Mouse (Mus musculus): ENCODE results near the gene Atp4a.
"Not testable (repeated sequence)": the region's sequence is repeated elsewhere in the genome, so short reads cannot be mapped to it uniquely, and the experiment has no call there.

The Atp4a gene

GRCm38 (mm10) chr7:30729396-30730063, 17.5 kb downstream of the Atp4a start, which contains the start of gene Tmem147:
Tmem147 (minus strand) TSS chr7:30729540.
- in situ Hi-C loops (cut with MboI; ENCODE audit: unreplicated experiment in 2 of 2) = no loop called here

DNA sequence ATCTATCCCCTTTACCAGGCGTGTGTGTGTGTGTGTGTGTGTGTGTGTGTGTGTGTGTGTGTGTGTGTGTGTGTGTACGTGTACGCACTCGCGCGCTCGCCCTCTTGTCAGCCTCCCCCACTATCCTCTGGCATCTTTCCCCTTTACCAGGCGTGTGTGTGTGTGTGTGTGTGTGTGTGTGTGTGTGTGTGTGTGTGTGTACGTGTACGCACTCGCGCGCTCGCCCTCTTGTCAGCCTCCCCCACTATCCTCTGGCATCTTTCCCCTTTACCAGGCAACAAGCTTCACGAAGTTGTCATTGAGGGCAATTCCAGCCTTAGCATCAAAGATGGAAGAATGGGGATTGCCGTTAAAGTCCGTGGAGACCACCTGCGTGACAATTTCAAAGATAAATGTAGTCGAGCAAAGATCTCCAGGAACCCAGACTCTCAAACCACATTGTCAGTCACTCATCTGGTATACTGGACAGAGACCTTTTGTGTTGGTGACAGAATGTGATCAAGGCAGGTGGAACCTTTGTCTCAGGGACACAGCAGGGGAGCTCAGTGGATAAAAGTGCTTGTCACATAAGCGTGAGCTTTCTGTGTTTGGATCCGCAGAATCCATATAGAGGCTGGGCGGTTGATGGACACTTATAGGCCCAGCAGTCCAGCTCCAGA, 18.2 kb downstream of the Atp4a start:
- in situ Hi-C loops (cut with MboI; ENCODE audit: unreplicated experiment in 2 of 2) = not testable (repeated sequence)

DNA sequence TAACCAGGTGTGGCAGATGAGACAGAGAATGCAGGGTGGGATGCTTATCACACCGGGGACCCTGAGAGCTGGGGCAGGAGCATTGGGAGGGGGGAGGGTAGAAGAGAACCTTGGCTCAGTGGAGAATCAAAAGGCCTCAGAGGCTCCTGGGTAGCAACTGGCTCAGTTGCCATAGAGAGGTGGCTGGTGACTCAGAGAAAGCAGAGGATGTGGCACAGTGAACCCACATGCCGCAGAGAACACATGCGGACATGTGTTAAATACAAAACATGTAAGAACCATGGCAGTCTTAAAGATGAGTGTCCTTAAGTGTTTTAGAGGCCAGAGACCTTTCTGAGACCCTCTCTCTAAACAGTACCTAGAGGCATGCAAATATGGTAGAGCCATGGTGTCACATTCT, 24.2 kb downstream of the Atp4a start:
- in situ Hi-C loops (cut with MboI; ENCODE audit: unreplicated experiment in 2 of 2) = no loop called here

DNA sequence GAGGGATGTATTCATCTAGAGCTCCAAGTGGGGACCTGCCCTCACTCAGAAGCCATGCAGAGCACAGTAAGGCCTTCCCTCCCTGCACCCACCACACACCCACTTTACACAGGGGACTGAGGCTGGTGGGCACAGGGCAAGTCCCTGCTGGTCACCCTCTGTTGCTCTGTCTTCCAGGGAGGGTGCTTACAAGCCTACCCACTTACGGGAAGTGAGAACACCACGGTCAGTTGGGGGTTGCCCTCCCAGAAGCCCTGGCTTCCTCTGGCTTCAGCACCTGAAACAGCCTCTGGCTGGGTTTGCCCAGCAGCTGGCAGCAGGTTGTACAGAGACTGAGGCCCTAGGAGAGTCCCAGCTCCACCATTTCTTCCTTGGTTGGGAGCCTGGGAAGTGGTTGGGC, 30.6 kb downstream of the Atp4a start:
- in situ Hi-C loops (cut with MboI; ENCODE audit: unreplicated experiment in 2 of 2) = not testable (repeated sequence)

- in situ Hi-C loops (cut with MboI; ENCODE audit: unreplicated experiment in 2 of 2) = not testable (repeated sequence)
These were observed 31.6 kb downstream of the Atp4a start, which contains the start of gene Gapdhs for GRCm38 (mm10) chr7:30743617-30744016. Gapdhs (minus strand) TSS chr7:30743681.

DNA sequence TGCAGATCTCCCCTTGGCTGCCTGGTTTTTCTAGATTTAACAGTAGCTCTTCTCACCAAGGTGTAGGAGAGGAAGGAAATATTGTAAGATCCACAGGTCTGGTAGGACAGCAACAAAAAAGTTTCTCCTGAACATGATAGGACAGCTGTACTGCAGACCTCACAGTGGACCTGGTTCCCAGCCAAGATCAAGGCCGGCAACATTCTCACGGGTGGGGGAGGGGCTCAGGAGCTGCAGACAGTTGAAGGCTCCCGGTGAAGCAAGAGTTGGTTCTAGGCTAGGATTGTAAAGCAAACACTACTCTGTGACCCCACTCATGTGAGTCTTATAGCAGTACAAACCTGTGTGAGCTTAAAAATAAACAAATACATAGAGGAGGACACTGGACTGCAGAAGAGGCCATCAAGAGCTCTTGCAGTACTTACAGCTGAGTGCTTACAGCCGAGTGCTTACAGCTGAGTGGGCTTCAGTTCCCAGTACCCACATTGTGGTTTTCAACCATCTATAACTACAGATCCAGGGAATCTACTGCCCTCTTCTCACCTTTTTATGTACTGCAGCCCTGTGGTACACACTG, 32.1 kb downstream of the Atp4a start:
- in situ Hi-C loops (cut with MboI; ENCODE audit: unreplicated experiment in 2 of 2) = no loop called here

DNA sequence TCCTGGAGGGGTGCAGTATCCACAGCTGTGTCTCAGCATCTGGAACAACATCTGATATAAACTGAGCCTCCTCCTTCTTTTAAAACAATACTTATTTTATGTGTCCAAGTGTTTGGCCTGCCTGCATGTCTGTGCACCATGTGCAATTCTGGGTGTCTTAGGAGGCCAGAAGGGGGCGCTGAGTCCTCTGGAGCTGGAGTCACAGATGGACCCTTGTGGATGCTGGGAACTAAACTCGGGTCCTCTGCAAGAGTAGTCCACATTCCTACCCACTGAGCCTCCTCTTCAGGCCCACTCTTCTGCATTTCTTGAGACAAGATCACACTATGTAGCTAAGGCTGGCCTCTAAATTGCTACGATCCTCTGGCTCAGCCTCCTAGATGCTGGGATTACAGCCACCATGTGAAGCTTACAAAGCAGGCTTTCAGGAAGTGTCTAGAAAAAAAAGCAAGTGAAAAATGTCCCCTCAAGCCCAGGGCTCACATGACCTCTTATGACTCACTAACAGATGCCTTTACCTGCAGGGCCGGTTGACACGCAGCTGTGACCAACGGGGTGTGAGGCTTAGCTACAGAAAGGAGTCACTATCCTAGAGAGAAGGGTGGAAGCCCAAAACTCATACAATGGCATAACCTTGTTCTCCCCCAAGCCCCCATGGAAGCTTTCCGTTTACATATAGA, 35.7 kb downstream of the Atp4a start:
- in situ Hi-C loops (cut with MboI; ENCODE audit: unreplicated experiment in 2 of 2) = no loop called here

GRCm38 (mm10) chr7:30749824-30750606, 38.0 kb downstream of the Atp4a start:
- in situ Hi-C loops (cut with MboI; ENCODE audit: unreplicated experiment in 2 of 2) = loop anchor here in 1 of 2 experiments (25.0 kb wide), 1 partner anchor 88 kb away; the partner anchor contains the start of genes Haus5, Pmis2 and Rbm42

DNA sequence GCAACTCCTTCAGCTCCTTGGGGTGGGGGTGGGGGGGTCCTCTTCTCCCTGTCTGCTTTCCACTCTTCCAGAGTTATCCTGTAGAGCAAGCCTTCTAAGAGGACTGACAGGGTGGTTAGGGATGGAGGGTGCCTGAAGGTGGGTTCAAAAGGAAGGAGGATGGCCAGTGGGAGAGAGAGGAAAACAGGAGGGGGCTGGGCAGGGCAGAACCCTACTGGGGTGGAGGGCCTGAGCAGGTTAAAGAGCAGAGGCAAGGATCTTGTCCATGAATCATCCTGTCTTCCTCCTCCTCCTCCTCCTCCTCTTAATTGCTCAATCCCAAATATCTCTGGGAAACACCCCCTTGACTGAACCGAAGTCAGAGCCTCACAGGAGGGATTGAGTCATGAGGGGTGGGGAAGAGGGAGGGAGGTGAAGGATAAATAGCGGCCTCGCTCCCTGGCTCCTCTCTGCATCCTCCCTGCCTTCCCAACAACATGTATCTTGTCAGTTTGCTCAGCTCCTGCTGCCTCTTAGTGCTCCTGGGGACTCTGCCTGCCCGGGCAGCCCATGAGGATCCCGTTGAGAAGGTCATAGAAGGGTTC, 39.2 kb downstream of the Atp4a start, which contains the start of gene Sbsn:
TSS of gene Sbsn (plus strand) at position 386 of the 584 bp plus-strand sequence.
- in situ Hi-C loops (cut with MboI; ENCODE audit: unreplicated experiment in 2 of 2) = loop anchor here in 1 of 2 experiments (25.0 kb wide), 1 partner anchor 89 kb away; the partner anchor contains the start of genes Haus5, Pmis2 and Rbm42

DNA sequence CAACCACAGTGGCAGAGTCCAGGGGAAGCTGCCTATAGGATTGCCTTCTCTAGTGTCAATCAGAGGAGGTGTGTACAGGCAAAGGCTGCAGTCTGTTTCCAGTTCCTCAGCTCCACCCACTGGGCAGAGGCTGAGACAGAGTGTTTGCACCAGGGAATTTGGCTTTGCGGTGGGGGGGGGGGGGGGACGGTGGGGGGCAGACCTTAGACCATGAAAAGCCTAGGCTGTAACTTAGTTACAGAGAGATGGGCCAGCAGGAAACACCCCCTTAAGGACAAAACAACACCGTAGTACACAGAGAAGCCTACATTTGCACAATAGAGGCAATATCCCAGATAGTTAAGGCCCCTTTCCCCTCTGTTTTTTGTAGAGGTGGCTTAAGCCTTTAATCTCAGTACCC, 45.0 kb downstream of the Atp4a start:
- in situ Hi-C loops (cut with MboI; ENCODE audit: unreplicated experiment in 2 of 2) = loop anchor here in 1 of 2 experiments (25.0 kb wide), 1 partner anchor 95 kb away; the partner anchor contains the start of genes Haus5, Pmis2 and Rbm42

GRCm38 (mm10) chr7:30758853-30759252, 46.8 kb downstream of the Atp4a start:
- in situ Hi-C loops (cut with MboI; ENCODE audit: unreplicated experiment in 2 of 2) = loop anchor here in 1 of 2 experiments (25.0 kb wide), 1 partner anchor 97 kb away; the partner anchor contains the start of genes Haus5, Pmis2 and Rbm42

GRCm38 (mm10) chr7:30761769-30762352, 49.9 kb downstream of the Atp4a start:
- in situ Hi-C loops (cut with MboI; ENCODE audit: unreplicated experiment in 2 of 2) = loop anchor here (5.0 to 25.0 kb wide), 2 partner anchors 95 to 100 kb away; partner anchors contain the start of genes Haus5 (in 1 of the 2), Pmis2 (in 1 of the 2) and Rbm42 (in 1 of the 2)

GRCm38 (mm10) chr7:30763456-30763855, 51.4 kb downstream of the Atp4a start, which contains the start of gene Dmkn:
Dmkn (plus strand) TSS chr7:30763756.
- in situ Hi-C loops (cut with MboI; ENCODE audit: unreplicated experiment in 2 of 2) = loop anchor here (5.0 to 25.0 kb wide), 2 partner anchors 96 to 101 kb away; partner anchors contain the start of genes Haus5 (in 1 of the 2), Pmis2 (in 1 of the 2) and Rbm42 (in 1 of the 2)

GRCm38 (mm10) chr7:30765173-30765572, 53.2 kb downstream of the Atp4a start:
- in situ Hi-C loops (cut with MboI; ENCODE audit: unreplicated experiment in 2 of 2) = loop anchor here in 1 of 2 experiments (25.0 kb wide), 1 partner anchor 103 kb away; the partner anchor contains the start of genes Haus5, Pmis2 and Rbm42

DNA sequence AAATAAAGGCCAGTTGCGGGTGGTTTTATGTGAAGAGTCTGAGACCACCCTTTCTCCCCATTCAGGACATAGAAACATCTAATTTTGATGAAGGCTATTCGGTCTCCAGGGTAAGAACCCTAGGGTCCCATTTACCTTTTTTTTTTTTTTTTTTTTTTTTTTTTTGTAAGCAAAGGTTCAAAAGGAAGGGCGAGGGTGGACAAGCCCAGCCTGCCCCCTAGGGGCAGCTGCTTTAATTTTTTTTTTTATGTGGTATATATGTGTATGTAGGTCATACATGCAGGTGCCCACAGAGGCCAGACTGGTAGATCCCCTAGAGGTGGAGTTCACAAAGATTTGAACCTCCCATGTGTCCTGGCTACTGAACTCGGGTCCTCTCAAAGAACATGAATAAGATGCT, 54.4 kb downstream of the Atp4a start:
- in situ Hi-C loops (cut with MboI; ENCODE audit: unreplicated experiment in 2 of 2) = loop anchor here in 1 of 2 experiments (25.0 kb wide), 1 partner anchor 104 kb away; the partner anchor contains the start of genes Haus5, Pmis2 and Rbm42

DNA sequence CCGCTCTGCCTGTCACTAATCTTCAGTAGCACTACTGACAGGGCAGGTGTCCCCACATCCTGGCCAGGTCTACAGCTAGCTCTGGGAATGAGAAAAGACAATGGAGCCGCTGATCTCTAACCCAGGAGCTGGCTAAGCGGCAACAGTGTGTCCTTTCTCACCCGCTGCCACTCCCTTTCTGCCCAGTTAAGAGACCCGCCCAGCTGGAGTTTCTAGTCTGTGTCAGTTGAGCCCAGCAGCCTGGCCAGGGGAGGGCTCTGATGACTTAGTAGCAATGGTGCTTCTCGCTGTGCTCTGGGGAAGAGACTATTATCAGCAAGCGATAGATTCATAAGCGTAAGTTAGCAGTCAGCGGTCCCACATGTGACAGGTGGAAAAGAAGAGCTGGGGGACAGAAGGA, 57.2 kb downstream of the Atp4a start:
- in situ Hi-C loops (cut with MboI; ENCODE audit: unreplicated experiment in 2 of 2) = loop anchor here in 1 of 2 experiments (25.0 kb wide), 1 partner anchor 107 kb away; the partner anchor contains the start of genes Haus5, Pmis2 and Rbm42

Measured in v-Abl transformed pro-B cells (cell line).